8 mouse cellular contexts compared by ENCODE assay signal in genomic region chr6:38874035-38874434, GRCm38 (mm10). TPM values are rescaled to one million over a fixed set of nuclear protein-coding genes. Genes with fewer than 3 reads are reported as not detected.
DNase-seq lines count a peak whose midpoint lies in the region; ATAC-seq lines count a peak whose summit lies in the region.

No protein-coding gene starts in this region.

- peak overlapping the region; percentile 100 for H3K27ac ChIP-seq in forebrain, embryonic 10.5 days
- peak overlapping the region; percentile 96 for H3K27ac ChIP-seq in neural tube, embryonic 15.5 days (replicated peaks)

- peaks cover 19% of the 10 kb centered on the region for H3K27me3 ChIP-seq in forebrain, embryonic 10.5 days (ENCODE audit: poor library complexity, severe bottlenecking)
- no peaks in the 10 kb centered on the region for H3K27me3 ChIP-seq in neural tube, embryonic 15.5 days (replicated peaks)

- H3K4me1 ChIP-seq in forebrain, embryonic 10.5 days = peaks cover 63% of the 10 kb centered on the region
- peaks cover 50% of the 10 kb centered on the region for H3K4me1 ChIP-seq in neural tube, embryonic 15.5 days

- intact Hi-C loops in heart, postnatal 14 days (cut with DNase I) = loop anchor here (2.0 to 5.0 kb wide), 4 partner anchors 38 to 193 kb away; no protein-coding TSS in a partner anchor

- peak; percentile 91 for DNase-seq in NIH3T3 (ENCODE audit: low read depth)
- peak; percentile 68 for DNase-seq in c-Kit-positive CD71-negative TER-119-negative erythroid progenitor cells, embryonic 14.5 days (ENCODE audit: low read depth)
- peak; percentile 52 for DNase-seq in forebrain, embryonic 10.5 days (ENCODE audit: extremely low spot score, low spot score)
- peak; percentile 49 to 69 for DNase-seq in heart, postnatal 14 days
- peak; percentile 72 to 81 for DNase-seq in kidney, postnatal 4 days
- DNase-seq in lung, adult 18-20 months = peak; percentile 61 to 75
- DNase-seq in thymus, postnatal 4 days = peak; percentile 64

- H3K36me3 ChIP-seq in forebrain, embryonic 10.5 days (replicated peaks) = peaks cover 2% of the 10 kb centered on the region; the same call in 1 of the 2 replicates
- H3K36me3 ChIP-seq in neural tube, embryonic 15.5 days = no peaks in the 10 kb centered on the region

- 16% methylated on average over 8 of the region's 8 CpGs for WGBS in forebrain, embryonic 10.5 days
- WGBS in neural tube, embryonic 15.5 days = 1% methylated on average over 8 of the region's 8 CpGs

- ATAC-seq in neural tube, embryonic 15.5 days (ENCODE audit: low FRiP score) = no peak

- no peaks in the 10 kb centered on the region for H3K9me3 ChIP-seq in forebrain, embryonic 10.5 days
- no peaks in the 10 kb centered on the region for H3K9me3 ChIP-seq in neural tube, embryonic 15.5 days (replicated peaks)

- H3K4me3 ChIP-seq in forebrain, embryonic 10.5 days = peak overlapping the region; percentile 99
- peak overlapping the region; percentile 75 for H3K4me3 ChIP-seq in neural tube, embryonic 15.5 days (replicated peaks)

- peak overlapping the region; percentile 98 for H3K9ac ChIP-seq in neural tube, embryonic 15.5 days (replicated peaks)

- peak overlapping the region; percentile 69 for H3K4me2 ChIP-seq in neural tube, embryonic 15.5 days

RNA-seq across cellular contexts. Expression of gene Tbxas1, which starts 1.2 kb away (rescaled TPM):
- polyA plus RNA-seq in forebrain, embryonic 10.5 days (2016; fragmentation: Nextera tagmentation; extraction: Ambion mirVana) = 0.98 and 1.4 TPM in 2 replicates
- total RNA-seq in heart, postnatal 14 days (2021) = 1 to 10 TPM; 2.0 to 3.1 TPM
- polyA plus RNA-seq in neural tube, embryonic 15.5 days (2015; fragmentation: Nextera tagmentation; extraction: Ambion mirVana) = 2.4 and 2.5 TPM in 2 replicates

RNA-seq across cellular contexts. Expression of gene Hipk2, which starts 1.9 kb away (rescaled TPM):
- 26.4 and 29.0 TPM in 2 replicates for polyA plus RNA-seq in forebrain, embryonic 10.5 days (2016; fragmentation: Nextera tagmentation; extraction: Ambion mirVana)
- total RNA-seq in heart, postnatal 14 days (2021) = 10 to 100 TPM; 88.5 to 88.9 TPM
- polyA plus RNA-seq in neural tube, embryonic 15.5 days (2015; fragmentation: Nextera tagmentation; extraction: Ambion mirVana) = 32.9 and 33.0 TPM in 2 replicates
